Mouse (Mus musculus) right cerebral cortex, postnatal 25 days (tissue): ENCODE data around the gene Tnrc18.

Experiments
- DNase-seq: peaks from one replicate; pipeline ENCODE4 v3.0.0; 2022

Gene Tnrc18

GRCm38 (mm10) chr5:142771034-142771433 is 46.4 kb downstream of the Tnrc18 start:
- no peak for DNase-seq

- DNase-seq = no peak
Observed at GRCm38 (mm10) chr5:142769641-142770040, 47.8 kb downstream of the Tnrc18 start.

DNA sequence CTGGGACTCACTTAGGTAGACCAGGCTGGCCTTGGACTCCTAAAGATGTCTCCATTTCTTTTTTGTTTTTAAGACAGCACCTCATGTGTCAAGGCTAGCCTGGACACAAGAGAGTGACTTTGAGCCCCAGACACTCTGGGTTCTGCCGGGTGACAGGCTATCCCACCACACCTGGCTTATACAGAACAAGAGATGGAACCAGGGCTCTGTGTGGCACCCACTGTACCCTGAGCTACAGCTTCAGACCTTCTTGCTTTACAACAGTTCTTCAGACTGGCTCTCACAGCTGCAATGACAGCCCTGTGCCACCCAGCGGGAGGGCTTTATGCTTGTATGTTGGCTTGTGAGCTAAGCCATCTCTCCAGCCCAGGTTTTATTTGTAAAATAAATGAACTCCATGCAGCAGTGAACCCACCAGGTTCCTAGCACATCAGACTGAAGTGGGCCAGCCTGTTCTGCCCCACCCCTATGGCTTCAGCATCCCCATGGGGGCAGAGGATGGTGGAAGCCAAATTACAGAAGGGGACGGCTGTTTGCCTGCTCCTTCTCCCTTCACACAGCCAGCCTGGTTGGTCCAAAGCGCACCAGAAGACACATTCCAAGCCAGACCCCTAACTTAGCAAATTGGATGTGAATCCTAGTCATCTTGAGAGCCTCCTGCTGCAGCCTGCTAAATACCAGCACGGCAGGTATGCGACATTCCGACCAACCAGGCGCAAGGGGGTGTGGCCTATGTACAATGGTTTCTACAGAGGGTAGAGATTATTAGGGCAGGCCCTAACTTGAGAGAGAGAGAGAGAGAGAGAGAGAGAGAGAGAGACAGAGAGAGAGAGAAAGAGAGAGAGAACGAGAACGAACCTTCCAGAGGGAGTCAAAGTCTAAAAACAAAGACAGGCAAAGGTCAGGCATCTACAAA is 48.9 kb downstream of the Tnrc18 start:
- no peak for DNase-seq

DNA sequence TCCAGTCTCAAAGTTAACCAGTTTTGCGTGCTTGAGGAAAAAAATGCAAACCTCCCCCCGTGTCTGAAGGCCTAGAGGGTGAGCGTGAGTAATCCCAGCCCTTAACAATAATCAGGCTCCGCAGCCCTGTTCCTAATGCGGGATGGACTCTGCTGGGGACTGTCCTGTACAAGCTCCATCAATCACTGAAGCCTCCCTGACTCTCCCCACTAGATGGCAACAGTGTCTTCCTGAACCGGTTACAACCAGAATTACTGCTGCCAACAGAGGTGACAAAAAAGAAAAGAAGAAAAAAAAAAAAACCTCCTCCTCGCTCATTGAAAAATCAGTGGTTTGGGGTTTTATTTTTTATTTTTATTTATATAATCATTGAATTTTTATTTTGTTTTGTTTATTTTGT is 49.5 kb downstream of the Tnrc18 start:
- DNase-seq = peak; percentile 59

GRCm38 (mm10) chr5:142766708-142767107 is 50.8 kb downstream of the Tnrc18 start:
- DNase-seq = no peak

GRCm38 (mm10) chr5:142764889-142765288 is 52.6 kb downstream of the Tnrc18 start:
- DNase-seq = no peak

DNA sequence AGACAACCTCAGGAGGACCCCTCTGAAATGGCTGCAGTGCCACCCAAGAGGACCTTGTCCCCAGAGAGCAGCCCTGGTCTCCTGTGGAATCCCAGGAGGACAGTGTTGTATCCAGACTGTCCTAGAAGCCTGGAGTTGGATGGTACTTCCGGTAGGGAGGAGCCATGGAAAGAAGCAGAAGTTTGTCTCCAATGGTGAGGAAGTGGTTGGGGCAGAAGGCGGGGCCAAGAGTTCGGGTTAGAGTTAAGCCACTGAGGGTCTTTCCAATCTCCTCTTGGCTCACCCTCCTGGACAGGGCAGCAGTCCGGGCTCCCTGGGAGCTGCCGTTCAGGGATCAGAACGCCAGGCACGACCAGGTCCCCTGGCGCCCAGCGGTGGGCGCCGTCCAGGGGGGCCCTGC is 53.2 kb downstream of the Tnrc18 start:
- no peak for DNase-seq

GRCm38 (mm10) chr5:142762082-142762807 is 55.2 kb downstream of the Tnrc18 start:
- DNase-seq = no peak

GRCm38 (mm10) chr5:142761326-142761983 is 56.0 kb downstream of the Tnrc18 start:
- DNase-seq = peak; percentile 83

DNA sequence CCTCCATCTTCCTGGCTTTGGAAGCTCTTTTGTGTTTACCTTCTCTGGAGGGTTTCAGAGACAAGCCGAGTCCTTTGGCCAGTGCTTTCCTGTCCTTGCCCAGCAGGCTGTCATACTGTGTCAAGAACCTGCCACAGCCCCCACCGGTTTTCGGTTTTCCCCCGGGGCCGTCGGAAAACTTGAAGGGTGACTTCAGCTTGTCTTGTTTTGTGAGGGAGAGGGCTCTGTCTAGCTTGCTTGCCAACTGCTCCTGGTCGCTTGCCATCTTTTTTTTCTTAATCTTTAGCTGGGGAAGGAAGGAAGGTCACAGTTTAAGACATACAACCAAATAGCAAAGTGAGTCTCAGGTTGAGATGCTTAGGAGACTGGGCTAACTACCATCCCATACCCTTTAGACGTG is 57.7 kb downstream of the Tnrc18 start:
- DNase-seq = no peak

DNA sequence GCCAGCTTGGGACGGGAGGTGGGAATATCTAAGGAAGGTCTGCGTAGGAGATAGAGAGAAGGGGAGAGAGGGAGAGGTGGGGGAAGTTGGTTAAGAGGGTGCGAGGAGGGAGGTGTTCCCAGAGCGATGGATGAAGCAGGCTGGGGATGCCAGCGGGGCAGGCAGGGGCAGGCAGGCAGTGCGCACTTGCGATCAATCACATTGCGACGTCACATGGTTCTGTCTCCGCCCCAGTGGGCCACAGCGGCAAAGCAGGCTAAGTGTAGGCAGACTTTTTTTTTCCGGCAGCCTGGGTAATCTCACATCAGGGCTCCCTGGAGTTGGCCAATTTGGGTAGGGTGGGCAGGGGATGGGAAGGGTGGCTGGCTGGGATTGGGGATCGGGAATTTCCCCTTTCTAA is 65.2 kb downstream of the Tnrc18 start:
- DNase-seq = no peak

DNA sequence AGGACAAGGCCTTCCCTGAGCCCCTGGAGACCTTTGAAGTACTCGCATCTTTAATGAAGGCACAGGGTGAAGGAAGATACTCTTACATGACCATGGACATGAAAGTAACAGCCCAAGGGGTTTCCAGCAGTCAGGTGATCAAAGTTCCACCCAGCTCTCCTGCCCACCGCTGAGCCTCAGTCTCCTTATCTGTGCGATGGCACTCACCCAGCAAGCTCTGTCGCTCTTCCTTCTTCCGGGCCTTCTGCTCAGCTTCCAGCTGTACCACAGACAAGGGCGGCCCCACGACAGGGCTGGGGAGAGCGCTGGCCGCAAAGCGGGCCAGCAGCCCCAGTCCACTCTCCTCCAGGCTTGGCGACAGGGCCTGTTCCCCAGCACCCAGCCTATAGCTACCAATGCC is 67.3 kb downstream of the Tnrc18 start:
- DNase-seq = no peak

GRCm38 (mm10) chr5:142747026-142747629 is 70.3 kb downstream of the Tnrc18 start:
- no peak for DNase-seq

DNA sequence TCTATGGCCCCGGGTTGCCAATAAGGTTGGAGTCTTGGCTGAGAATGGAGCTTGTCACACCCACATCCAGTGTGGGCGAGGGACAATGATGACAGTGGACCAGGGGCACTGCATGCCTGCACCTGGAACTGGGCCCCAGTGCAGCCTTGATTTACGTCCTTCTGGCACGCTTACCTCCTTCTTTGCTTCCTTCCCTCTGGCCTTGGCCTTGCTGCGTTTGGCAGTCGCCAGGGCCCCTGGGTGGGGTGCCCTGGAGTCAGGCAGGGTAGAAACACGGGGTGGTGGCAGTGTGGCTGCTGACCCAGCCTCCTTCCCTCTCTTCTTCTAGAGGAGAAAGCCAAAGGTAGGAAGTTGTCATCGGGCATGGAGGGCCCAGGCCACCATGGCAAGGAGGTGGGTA is 77.5 kb downstream of the Tnrc18 start:
- DNase-seq = no peak

DNA sequence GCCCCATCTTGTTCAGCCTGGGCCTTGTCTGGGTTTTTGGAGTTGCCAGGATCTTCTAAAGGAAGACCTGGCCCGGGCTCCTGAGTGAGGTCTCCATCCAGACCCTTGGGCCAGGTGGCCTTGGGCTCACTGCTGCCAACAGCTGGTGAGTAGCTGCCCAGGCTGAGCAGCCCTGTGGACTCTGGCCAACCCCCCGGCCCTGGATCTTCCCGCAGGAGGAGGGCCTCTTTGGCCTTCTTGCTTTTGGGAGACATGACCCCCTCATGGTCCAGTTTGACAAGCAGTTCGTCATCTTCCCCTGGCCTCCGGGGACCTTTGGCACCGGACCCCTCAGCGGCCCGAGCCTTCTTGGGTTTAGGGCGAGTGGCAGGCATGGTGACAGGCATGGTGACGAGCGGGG is 85.5 kb downstream of the Tnrc18 start:
- DNase-seq = no peak

- no peak for DNase-seq
Observed at GRCm38 (mm10) chr5:142730295-142730694, 87.2 kb downstream of the Tnrc18 start.

DNA sequence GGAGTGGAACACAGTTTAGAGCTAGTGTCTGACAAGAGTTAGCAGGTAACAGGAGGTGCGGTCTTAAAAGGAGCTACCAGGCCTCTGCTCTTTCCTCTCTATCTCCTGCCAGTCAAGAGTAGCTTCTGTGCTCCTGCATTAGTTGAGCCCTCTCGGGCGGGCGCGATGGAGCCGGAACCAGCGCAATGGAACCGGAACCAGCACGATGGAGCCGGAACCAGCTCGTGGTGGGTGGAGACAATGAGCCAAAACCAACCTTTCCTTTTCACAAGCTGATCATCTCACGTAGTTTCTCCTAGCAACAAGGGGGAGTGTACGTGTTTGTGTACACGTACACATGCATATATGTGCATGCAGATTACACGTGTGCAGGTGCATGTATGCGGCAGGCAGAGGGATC is 89.2 kb downstream of the Tnrc18 start:
- no peak for DNase-seq

DNA sequence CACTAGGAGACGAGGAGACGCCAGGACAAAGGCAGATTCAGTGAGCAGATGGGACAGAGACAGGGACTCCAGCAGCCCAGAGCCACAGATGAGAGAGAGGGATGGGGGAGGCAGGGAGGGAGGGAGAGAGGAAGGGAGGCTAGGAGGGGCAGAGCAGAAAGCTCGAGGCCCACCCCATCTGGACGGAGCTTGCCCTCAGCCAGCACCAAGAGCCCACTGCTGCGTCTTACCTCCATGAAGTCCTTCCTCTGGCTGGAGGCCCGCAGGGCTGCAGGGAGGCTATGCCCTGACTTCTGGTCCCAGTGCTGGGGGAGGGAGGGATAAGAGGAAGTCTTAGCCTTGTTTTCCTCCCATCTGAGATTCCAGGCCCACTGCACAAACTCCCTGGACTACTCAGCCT is 90.7 kb downstream of the Tnrc18 start:
- no peak for DNase-seq

DNA sequence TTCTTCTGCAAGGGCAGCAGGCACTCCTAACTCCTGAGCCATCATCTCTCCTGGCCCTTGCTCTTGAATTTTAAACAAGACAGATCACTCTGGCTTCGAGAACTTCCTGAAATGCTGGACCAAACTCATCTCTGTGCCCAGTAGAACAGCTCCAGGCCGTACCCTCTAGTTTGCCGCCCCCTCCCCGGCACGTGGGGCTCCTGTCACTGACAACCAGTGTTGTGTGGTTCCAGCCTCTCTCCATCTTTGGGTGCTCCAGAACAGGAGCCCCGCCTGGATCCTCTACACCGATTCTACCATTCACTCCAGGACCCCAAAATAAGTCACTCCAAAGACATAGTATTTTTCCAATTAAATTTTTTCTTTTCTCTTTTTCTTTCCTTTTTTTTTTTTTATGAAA is 93.2 kb downstream of the Tnrc18 start:
- DNase-seq = no peak

GRCm38 (mm10) chr5:142723520-142724133 is 93.8 kb downstream of the Tnrc18 start:
- DNase-seq = no peak

DNA sequence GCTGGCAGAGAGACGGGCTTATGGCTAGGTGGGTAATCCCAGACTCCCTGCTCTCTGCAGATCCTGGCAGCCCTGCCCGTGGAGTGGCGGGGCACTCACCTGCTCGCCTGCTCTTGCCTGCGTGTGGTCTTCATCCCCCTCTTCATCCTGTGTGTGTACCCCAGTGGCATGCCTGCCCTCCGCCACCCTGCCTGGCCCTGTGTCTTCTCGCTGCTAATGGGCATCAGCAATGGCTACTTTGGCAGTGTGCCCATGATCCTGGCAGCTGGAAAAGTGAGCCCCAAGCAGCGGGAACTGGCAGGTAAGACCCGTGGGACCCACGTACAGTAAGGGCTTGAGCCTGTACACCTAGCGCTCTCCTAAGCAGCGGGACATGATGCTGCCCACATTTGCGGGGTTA is 97.6 kb downstream of the Tnrc18 start:
- no peak for DNase-seq

DNA sequence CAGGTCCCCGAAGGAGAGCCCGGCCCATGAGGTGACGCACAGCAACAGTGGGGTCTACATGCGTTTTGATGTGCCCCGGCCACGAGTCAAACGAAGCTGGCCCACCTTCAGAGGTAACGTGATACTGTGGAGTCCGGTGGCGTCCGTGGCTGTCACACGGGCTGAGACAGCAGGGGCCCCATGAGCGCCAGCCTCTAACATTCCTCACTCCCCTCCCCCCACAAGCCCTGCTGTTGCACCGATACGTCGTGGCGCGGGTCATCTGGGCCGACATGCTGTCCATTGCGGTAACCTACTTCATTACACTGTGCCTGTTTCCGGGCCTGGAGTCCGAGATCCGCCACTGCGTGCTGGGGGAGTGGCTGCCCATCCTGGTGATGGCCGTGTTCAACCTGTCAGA is 99.0 kb downstream of the Tnrc18 start:
- DNase-seq = no peak

- peak; percentile 78 for DNase-seq
Observed at GRCm38 (mm10) chr5:142718037-142718436, 99.4 kb downstream of the Tnrc18 start.
